Mouse (Mus musculus) C2C12 (cell line): Measurements from ENCODE around the gene Fam3c.

Source experiments
- CTCF ChIP-seq: IDR thresholded peaks from one replicate; pipeline ENCODE4 v1.5.1; 2011; ENCODE audit not compliant: control insufficient read depth, insufficient read depth, insufficient read length
- MAX ChIP-seq: IDR thresholded peaks from one replicate; pipeline ENCODE4 v1.6.1; 2011; ENCODE audit warnings: mild to moderate bottlenecking, control low read depth
- MYOD1 ChIP-seq: IDR thresholded peaks from one replicate; pipeline ENCODE4 v1.6.1; 2011; ENCODE audit warnings: low read depth; ENCODE audit not compliant: control insufficient read depth, insufficient read length
- MYOG ChIP-seq: IDR thresholded peaks from one replicate; pipeline ENCODE4 v1.6.1; 2011; ENCODE audit not compliant: control insufficient read depth, insufficient read length; ENCODE audit errors: extremely low read depth

GRCm38 (mm10) chr6:22268677-22269076 is 87.4 kb downstream of the Fam3c start:
- TF ChIP-seq CTCF (no peak), MYOD1 (no peak), MAX (no peak), MYOG (no peak)
